Mouse (Mus musculus) liver, adult 2 months (tissue): ENCODE data around the gene St3gal5.

Experiments used
- CTCF ChIP-seq: fragments of 200-500 bp; IDR thresholded peaks from 2 replicates; pipeline ENCODE4 v1.5.1; 2011; ENCODE audit warnings: low read depth, low read length, control low read depth
- POLR2A ChIP-seq: fragments of 200-500 bp; IDR thresholded peaks from 2 replicates; pipeline ENCODE4 v1.6.1; 2011; ENCODE audit warnings: low read length, control low read depth; ENCODE audit not compliant: insufficient read depth; ENCODE audit errors: extremely low read depth

- no peak for TF ChIP-seq CTCF
- no peak for TF ChIP-seq POLR2A
Measured at GRCm38 (mm10) chr6:72104534-72104933, 7.1 kb downstream of the St3gal5 start.
